Mouse (Mus musculus): ENCODE data around the gene Rnh1. TPM values are rescaled to one million over a fixed set of nuclear protein-coding genes. Genes with fewer than 3 reads are reported as not detected.

The Rnh1 gene
- total RNA-seq, 2 experiments from 2014 or later = 20.1 to 25.3 TPM

DNA sequence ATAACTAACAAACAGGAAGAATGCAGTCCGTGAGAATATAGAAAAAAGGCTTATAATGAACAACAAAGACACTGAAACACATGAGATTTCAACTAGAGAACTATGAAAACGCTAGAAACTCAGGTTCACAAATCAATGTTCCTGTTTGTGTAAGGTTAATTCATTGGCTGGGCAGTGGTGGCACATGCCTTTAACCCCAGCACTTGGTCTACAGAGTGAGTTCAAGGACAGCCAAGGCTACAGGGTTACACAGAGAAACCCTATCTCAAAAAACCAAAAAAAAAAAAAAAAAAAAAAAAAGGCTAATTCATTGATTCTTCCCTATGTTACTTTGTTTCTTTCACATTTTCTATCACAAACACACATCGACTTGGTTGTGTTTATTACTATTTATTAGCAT is 52.1 kb downstream of the Rnh1 start:
- intact Hi-C loops (cut with DNase I) = no loop called here

DNA sequence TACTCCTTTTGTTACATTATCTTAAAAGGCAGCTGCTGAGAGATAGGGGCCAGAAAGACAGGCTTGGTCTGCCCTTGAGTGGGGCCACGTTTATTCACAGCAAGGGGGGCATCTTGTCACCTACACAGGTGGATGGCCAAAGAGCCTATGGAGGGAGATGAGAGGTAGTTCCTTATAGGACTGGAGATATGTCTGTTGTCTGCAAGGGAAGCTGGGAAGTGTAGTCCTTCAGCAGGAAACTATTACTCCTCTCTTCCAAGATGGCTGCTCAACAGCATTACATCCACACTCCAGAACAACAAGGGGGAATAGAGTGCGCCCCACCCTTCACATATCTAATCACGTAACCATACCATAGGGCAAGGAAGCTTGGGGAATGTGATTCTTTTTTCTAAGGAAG is 53.2 kb downstream of the Rnh1 start:
- intact Hi-C loops (cut with DNase I) = no loop called here
- no peak for DNase-seq

More for the DNA sequence above, 52.1 kb downstream of the Rnh1 start:
- DNase-seq = no peak

DNA sequence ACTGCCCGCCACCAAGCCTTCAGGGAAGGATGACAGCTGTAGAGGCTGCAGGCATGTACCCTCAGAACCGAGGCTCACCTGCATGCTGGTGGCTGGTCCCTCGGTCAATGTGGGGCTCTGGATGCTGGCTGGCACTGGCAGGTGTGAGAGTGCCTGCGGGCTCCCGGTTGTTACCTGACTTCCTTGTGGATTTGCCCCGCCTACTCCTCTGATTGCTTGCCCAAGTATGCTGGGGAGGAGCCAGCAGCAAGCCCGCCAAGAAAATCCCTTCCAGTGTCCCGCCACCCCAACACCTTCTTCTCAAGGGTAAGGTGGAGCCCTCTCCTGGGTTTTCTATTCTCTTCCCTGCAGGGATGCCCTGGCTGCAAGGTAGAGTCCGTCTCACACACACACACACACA is 55.0 kb downstream of the Rnh1 start, which contains the start of gene Ano9:
Gene Ano9 (minus strand): TSS at position 171 of the 400 bp plus-strand sequence.
- intact Hi-C loops (cut with DNase I) = no loop called here
- DNase-seq = no peak

DNA sequence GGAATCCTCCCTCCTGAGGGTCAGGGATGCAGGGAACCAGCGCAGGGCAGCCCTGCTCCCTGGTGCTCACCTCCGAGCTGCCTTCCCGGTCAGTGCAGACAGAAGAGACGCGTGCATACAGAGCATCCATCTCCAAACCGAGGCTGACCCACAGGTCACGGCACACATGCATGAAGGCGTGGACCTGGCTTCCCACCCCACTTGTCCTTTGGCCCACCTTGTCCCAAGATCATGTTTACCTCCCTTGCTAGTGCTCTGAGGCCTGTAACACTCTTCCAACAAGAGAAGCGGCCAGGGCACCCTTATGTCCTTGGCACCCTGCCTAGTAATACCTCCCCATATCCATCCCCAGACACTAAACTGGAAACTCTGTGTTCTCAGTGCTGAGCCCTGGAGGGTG is 56.8 kb downstream of the Rnh1 start:
- no peak for DNase-seq
- intact Hi-C loops (cut with DNase I) = no loop called here

Small RNA genes within 50 kb of the gene (microRNA-seq; reads per million reads assigned to microRNA genes)
- gene Mir210 = 251 reads per million, percentile 60 among the genes with 10 or more reads in this experiment

Other genes with a start within 250 kb of the Rnh1 start
- gene Pgghg, start 231.5 kb downstream of the Rnh1 start, total RNA-seq (2021) = 1 to 10 TPM; 3.1 to 4.0 TPM
- not detected for gene Ifitm5, start 222.6 kb downstream of the Rnh1 start, total RNA-seq (2021)
- not detected for gene Gm45717, start 216.9 kb downstream of the Rnh1 start, total RNA-seq (2021)
- 10 to 100 TPM; 36.6 to 45.9 TPM for gene Ifitm2, start 216.9 kb downstream of the Rnh1 start, total RNA-seq (2021)
- 1 to 10 TPM; 2.8 to 5.4 TPM for gene Ifitm1, start 205.6 kb downstream of the Rnh1 start, total RNA-seq (2021)
- 10 to 100 TPM in 1 of 2 experiments, 1 to 10 TPM in 1; 8.9 to 12.8 TPM for gene Ifitm3, start 162.1 kb downstream of the Rnh1 start, total RNA-seq (2021)
- gene Ifitm6, start 154.9 kb downstream of the Rnh1 start, total RNA-seq (2021) = not detected
- not detected for gene Gm17387, start 143.7 kb downstream of the Rnh1 start, total RNA-seq (2021)
- gene B4galnt4, start 111.8 kb downstream of the Rnh1 start, total RNA-seq (2021) = 100 to 1,000 TPM; 132 to 150 TPM
- gene Pkp3, start 94.6 kb downstream of the Rnh1 start, total RNA-seq (2021) = not detected
- 1 to 10 TPM; 2.8 to 2.9 TPM for gene Sigirr, start 72.3 kb downstream of the Rnh1 start, total RNA-seq (2021)
- not detected for gene Ano9, start 55.1 kb downstream of the Rnh1 start, total RNA-seq (2021)
- 10 to 100 TPM; 50.1 to 53.9 TPM for gene Ptdss2, start 50.5 kb downstream of the Rnh1 start, total RNA-seq (2021)
- gene Hras, start 21.1 kb upstream of the Rnh1 start, total RNA-seq (2021) = 100 to 1,000 TPM; 194 to 211 TPM
- gene Lrrc56, start 21.3 kb upstream of the Rnh1 start, total RNA-seq (2021) = 1 to 10 TPM; 6.2 to 7.4 TPM
- under 1 TPM in 1 of 2 experiments, not detected in 1; 0.18 TPM for gene Lmntd2, start 41.2 kb upstream of the Rnh1 start, total RNA-seq (2021)
- 1 to 10 TPM; 3.8 to 4.7 TPM for gene Rassf7, start 43.0 kb upstream of the Rnh1 start, total RNA-seq (2021)
- gene Phrf1, start 55.9 kb upstream of the Rnh1 start, total RNA-seq (2021) = 10 to 100 TPM; 81.2 to 89.1 TPM
- gene Irf7, start 93.6 kb upstream of the Rnh1 start, total RNA-seq (2021) = 1 to 10 TPM in 1 of 2 experiments, under 1 TPM in 1; 0.28 to 1.1 TPM
- gene Cdhr5, start 103.9 kb upstream of the Rnh1 start, total RNA-seq (2021) = not detected
- gene Sct, start 106.3 kb upstream of the Rnh1 start, total RNA-seq (2021) = under 1 TPM; 0.62 to 0.86 TPM
- gene Drd4, start 119.1 kb upstream of the Rnh1 start, total RNA-seq (2021) = under 1 TPM; 0.48 to 0.54 TPM
- gene Deaf1, start 154.8 kb upstream of the Rnh1 start, total RNA-seq (2021) = 100 to 1,000 TPM; 246 to 267 TPM
- gene Tmem80, start 154.9 kb upstream of the Rnh1 start, total RNA-seq (2021) = 10 to 100 TPM; 21.1 to 21.9 TPM
- under 1 TPM; 0.86 to 0.97 TPM for gene Eps8l2, start 166.0 kb upstream of the Rnh1 start, total RNA-seq (2021)
- 100 to 1,000 TPM; 146 to 152 TPM for gene Taldo1, start 219.3 kb upstream of the Rnh1 start, total RNA-seq (2021)
- gene Gatd1, start 241.3 kb upstream of the Rnh1 start, total RNA-seq (2021) = 10 to 100 TPM; 43.1 to 44.6 TPM